Mouse (Mus musculus) gastrocnemius, adult 18-20 months (tissue): ENCODE measurements at regions not wholly inside any gene's neighbourhood (a gene's known extent, or its start where the extent isn't known, plus 50 kb on each side); places are given as distances from the start of the nearest gene placed in this dataset.

Experiments used
- DNase-seq: peaks from one replicate; pipeline ENCODE4 v3.0.0; 2021; ENCODE audit warnings: low spot score

- DNase-seq: no peak
Measured at GRCm38 (mm10) chr2:158909086-158909485, 114.5 kb downstream of the Dhx35 start.

- DNase-seq: no peak
Measured at GRCm38 (mm10) chr2:158910325-158910724, 115.7 kb downstream of the Dhx35 start.

- no peak for DNase-seq
Measured at GRCm38 (mm10) chr2:158911191-158911590, 116.6 kb downstream of the Dhx35 start.

DNA sequence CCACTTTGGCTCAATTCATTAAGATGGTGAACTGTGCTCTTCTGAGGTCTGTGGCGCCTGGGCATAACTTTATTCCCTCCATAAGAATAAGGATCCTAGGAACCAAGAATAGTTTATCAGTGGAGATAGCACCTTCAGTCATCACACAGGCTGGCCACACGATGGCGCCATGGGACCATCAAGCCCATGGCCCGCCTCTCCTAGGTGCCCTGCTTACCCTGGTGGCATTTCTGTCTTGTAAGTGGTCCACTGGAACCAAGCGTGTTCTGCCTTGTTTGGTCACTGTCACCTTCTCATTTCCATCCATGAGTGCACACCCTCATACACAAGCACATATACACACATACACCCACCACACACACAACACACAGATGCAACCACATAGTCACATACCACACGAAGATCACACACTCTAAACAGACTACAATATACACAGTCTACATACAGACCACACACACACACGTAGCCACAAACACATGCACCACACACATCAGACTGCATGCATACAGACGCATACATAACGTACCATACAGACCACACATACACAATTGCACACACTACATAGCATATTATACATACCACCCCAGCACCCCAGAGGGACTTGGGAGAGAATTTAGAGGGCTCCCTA, 118.1 kb downstream of the Dhx35 start:
- peak; percentile 25 for DNase-seq

DNA sequence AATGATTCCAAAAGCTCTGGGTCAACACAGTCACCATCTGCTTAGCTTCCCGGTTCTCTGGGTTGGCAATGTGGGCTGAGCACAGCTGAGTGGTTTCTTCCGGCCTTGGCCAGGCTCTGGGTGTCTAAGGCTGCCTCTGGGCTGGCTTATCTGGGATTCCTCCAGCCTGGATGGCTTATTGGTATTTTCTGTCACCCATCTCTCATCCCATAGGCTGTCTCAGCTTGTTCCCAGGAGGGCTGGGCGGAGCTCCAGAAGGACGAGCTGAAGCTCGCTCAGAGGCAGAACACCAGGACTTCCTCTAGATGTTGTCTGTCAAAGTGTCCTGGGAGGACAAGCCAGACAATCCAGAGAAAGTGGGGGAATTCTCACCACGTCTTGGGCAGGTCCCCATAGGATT, 122.8 kb downstream of the Dhx35 start:
- no peak for DNase-seq

DNA sequence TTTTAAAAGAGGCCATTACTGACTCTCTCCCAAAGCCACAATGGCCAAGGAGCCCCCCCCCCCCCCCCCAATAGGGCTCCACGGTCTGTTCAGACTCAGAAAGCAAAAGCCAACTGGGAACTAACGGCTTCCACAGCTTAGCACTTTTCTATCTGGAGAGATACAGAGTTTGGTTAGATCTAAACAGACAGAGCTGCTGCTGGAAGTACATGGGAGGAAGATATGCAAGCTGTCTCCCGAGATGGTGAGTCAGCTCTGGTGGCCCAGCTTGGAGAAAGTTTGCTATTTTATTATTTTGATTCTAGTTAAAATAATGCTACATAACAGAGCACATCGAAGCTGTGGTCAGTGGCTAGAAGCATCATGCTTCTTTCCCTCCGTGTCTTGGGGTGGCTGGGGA, 123.7 kb downstream of the Dhx35 start:
- no peak for DNase-seq

GRCm38 (mm10) chr2:158921342-158922255, 127.0 kb downstream of the Dhx35 start:
- DNase-seq: no peak

GRCm38 (mm10) chr2:158922766-158923165, 128.2 kb downstream of the Dhx35 start:
- DNase-seq: no peak

DNA sequence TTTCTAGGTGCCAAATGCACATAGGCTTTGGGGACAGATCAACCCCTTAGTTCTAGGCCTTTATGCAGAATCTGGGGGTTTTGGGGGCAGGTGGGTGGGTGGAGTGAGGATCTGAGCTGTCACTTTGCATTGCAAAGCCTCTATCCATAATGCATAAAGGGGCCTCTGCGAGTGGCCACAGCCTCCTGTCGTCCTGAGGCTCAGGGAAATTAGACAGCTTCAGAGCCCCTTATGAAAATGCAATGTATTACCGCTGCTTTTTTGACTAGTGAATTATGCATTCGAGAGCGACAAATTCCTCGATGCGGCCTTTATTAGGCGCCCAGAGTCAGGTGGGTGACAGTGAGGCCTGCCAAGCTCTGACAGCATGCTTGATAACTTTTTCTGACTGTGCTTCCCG, 134.9 kb downstream of the Dhx35 start:
- DNase-seq: no peak

DNA sequence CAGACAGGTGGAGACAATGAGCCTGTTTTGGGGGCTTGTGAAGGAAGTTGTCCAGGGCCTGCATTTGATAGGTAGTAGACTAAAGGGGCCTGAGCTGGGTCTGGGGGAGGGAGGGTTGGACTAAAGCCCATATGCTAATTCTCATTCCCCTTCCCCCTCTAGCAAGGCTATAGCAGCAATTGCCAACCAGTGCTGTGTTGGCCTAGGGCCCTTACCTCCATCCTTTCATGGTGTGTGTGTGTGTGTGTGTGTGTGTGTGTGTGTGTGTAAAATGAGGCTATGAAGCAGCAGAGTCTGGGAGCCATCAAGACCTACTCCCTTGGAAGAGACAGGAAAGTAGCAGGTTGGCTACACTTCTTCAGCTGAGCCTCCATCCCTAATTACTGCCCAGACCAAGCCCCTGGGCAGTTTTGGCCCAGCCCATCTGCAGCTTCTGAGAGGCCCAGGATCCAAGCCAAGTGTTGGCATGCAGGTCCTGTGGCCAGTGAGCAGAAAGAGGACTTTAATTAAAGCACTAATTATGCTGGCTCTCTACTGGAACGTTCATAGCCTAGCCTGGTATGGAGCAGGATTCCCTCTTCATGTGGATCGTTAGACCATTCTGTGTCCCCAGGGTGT, 143.4 kb downstream of the Dhx35 start:
- DNase-seq: no peak

DNA sequence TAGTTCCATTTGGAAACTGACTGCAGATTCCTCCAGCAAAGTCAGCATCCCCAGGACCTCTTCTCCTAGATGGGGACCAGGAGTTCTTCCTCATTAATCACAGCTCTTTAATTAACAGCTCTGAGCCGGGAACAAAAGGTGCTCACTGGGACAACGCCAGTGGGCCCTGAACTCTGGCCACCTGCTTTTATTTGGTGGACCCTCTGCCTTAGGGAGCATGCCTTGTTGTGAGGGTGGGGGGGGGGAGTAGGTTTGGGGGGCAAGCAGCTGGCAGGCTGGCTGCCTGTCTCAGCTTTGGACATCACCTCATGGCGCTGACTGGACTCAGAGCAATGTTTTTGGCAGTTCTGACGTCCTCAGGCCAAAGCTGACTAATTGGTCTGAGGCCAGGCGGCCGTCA, 154.8 kb downstream of the Dhx35 start:
- DNase-seq: no peak

DNA sequence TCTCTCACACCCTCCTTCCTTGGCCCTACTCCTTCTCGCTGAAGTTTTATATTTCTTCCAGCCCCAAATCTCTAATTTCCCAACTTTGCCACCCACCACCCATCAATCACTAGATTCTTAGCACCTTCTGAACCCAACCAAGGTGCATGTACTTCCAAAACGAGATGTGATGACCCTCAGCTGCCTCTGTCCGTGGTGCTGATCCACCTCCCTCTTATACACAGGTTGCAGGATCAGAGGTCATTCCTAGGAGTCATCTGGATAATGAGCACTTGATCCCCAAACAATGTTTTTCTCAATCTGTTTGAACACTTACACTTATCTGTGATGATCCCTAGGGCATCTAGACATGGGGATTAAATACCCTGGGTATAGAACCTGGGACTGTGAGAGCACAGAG, 156.5 kb downstream of the Dhx35 start:
- DNase-seq: no peak

DNA sequence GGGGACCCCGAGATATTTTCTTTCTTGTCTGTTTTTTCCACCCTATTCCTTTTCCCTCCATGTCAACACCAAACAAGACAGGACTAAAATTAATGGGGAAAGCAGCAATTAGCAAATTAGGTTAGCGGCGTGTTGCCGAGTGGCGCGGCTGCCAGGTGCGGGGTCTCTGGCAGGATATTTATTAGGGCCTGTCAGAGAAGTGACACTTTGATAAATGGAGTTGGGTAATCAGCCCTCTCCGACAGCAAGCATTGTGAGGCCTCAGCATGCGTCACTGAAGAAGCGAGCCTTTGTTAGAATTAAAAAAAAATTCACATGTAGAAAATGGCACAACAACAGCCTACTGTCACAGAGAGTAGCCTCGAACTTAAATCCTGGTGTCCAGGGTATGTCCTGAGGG, 162.3 kb downstream of the Dhx35 start:
- DNase-seq: no peak

- DNase-seq: no peak
Measured at GRCm38 (mm10) chr2:158965003-158965665, 170.5 kb downstream of the Dhx35 start.

DNA sequence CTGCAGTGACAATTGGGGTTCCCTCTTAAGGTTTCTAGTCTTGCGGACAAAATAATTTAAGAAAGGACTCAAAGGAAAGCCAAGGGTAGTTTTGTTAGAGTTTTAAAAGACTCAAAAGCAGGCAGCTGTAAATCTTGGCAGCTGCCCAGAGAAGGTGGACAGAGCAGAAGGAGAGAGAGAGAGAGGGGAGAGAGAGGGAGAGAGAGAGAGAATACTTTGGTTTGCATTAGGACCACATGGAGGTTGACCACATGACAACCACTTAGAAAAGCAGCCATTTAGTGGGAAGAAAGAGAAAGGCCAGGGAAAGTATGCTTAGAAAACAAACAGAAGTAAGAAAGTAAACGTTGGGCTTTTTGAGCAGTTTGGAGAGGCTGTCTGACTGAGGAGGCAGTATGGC, 177.6 kb downstream of the Dhx35 start:
- DNase-seq: no peak

DNA sequence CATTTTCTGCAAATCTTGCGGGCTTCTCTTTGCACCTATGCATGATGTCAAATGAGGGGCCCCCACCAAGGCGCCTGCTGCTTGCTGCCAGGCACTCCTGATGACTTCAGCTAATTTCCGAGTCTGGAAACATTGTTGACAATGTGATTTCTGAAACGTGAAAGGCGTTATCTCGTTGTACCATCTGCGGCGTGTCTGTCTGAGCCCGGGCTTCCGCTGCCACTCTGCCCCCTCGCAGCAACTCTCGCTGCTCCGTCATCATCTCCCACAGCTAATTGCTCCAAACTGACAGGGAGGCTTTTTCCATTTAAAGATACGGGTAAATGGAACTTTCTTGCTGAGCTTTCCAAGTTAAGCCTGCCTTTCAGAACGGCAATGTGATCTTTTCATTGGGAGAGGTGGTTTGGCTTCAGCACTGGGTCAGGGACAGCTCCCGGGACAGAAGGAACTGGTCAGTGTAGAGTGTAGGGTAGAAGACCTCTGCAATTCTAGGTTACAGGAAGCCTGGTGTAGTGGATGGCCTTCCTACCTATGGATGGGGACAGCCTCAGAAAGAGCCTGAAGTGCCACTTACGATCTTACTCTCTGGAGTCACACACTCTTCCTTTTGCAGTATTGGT, 191.0 kb downstream of the Dhx35 start:
- no peak for DNase-seq

- DNase-seq: no peak
Measured at GRCm38 (mm10) chr2:159002481-159003186, 208.0 kb downstream of the Dhx35 start.

DNA sequence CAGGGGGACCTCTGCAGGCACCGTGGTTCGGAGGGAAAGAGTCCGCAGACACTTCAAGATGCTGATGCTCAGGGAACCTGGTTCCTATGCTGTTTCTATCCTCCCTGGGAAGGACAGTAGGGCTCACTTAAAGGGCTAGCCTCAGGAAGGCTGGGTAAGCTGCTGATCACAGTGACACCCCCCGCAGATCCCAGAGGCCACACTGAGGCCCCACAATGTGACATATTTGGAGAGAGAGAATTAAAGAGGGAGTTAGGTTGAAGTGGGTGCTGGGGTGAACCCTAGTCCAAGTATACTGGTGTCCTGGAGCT, 208.5 kb downstream of the Dhx35 start:
- no peak for DNase-seq

DNA sequence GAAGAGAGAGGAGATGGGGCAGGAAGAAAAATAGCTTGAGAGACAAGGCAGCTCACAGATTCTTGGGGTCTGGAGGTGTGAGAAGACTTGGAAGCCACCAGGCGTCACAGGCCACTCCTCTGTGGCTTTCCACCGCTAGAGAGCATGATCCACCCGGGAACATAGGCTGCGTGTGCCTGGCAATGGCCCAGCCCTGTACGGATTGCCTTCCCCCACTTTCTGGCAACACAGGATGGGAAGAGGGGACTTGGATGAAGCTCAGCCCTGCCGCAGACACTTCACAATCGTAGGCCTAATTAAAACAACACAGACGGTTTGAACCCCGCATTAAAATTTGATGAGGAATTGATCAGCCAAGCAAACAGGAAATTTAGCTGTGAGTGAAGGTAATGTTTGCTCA, 209.8 kb downstream of the Dhx35 start:
- DNase-seq: no peak

DNA sequence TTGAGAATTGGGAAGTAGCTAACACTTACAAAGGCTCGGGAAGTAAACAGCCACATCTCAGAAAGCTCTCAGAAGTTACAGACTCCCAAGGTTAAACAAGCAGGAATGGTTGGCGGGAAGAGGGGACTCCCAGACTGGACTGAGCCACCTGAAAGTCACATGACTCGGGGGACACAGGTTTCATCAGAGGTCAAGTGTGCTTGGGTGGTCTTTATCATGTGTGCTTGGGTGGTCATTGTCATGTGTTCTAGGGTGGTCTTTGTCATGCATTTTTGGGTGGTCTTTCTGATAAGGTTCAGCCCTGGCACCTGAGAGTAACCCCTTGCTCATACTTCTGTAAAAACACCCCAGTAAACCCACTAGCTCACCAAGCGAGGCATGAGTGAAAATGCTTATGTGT, 218.1 kb downstream of the Dhx35 start:
- no peak for DNase-seq

DNA sequence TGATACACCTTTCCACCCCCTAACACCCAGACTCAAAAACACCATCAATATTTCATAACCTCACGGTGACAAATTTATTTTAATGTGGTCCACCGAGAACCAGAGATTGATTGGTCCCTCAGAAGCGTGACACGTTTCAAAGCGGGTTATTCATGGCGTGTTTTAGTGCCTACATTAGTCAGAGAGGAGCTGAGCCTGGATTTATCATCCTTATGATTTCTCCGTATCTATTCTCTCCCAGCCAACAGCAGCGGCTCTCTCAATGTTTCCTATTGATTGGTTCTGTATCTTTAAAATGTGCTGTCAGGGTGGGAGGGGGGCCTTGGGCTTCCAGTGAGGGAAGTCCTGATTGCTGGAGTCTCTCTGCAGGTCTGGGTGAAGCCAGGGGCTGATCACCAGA, 219.9 kb downstream of the Dhx35 start:
- no peak for DNase-seq
